Mouse (Mus musculus) embryonic facial prominence, embryonic 11.5 days (tissue): ENCODE measurements around the gene Zfp217. TPM values are rescaled to one million over a fixed set of nuclear protein-coding genes. Genes with fewer than 3 reads are reported as not detected.

Experiments
- ATAC-seq: fragments of 200-750 bp; cut with Nextera tagmentation; replicated peaks from 2 replicates; pipeline ENCODE4 v1.8.0; 2017; ENCODE audit warnings: low read depth; ENCODE audit not compliant: insufficient number of reproducible peaks, low FRiP score, low TSS enrichment
- DNase-seq: peaks from one replicate; pipeline ENCODE4 v3.0.0-alpha.2; 2015; ENCODE audit warnings: low spot score
- H3K27ac ChIP-seq: fragments of 300-500 bp; sonication (generic); replicated peaks from 2 replicates; pipeline ENCODE4 v1.5.1; 2014; ENCODE audit warnings: mild to moderate bottlenecking, low read depth, low read length, control low read depth
- H3K27me3 ChIP-seq: fragments of 300-500 bp; sonication (generic); 2 replicates; pipeline ENCODE4 v1.6.1; 2014; ENCODE audit warnings: mild to moderate bottlenecking, low read length, moderate library complexity, mixed read lengths; ENCODE audit not compliant: control insufficient read depth, insufficient read depth
- H3K36me3 ChIP-seq: fragments of 300-500 bp; sonication (generic); replicated peaks from 2 replicates; pipeline ENCODE4 v1.6.1; 2014; ENCODE audit warnings: low read depth, mild to moderate bottlenecking, low read length, moderate library complexity, mixed read lengths; ENCODE audit not compliant: control insufficient read depth, insufficient read depth
- H3K4me1 ChIP-seq: fragments of 300-500 bp; sonication (generic); 2 replicates; pipeline ENCODE4 v1.6.1; 2014; ENCODE audit warnings: low read length, mixed read lengths; ENCODE audit not compliant: control insufficient read depth, insufficient read depth
- H3K4me2 ChIP-seq: fragments of 300-500 bp; sonication (generic); 2 replicates; pipeline ENCODE4 v1.6.1; 2014; ENCODE audit warnings: low read depth, mild to moderate bottlenecking, control low read depth, low read length, moderate library complexity
- H3K4me3 ChIP-seq: fragments of 300-500 bp; sonication (generic); 2 replicates; pipeline ENCODE4 v1.5.1; 2014; ENCODE audit warnings: low read depth, low read length, control low read depth
- H3K9ac ChIP-seq: fragments of 300-500 bp; sonication (generic); replicated peaks from 2 replicates; pipeline ENCODE4 v1.6.1; 2014; ENCODE audit warnings: mild to moderate bottlenecking, control low read depth, low read length
- H3K9me3 ChIP-seq: fragments of 300-500 bp; sonication (generic); replicated peaks from 2 replicates; pipeline ENCODE4 v1.6.1; 2016; ENCODE audit warnings: mild to moderate bottlenecking, low read length, inconsistent platforms, mixed read lengths; ENCODE audit not compliant: control insufficient read depth
- WGBS: fragments of 180-500 bp; shearing (Covaris S2); extraction: QIAGEN DNeasy Blood & Tissue Kit; methylation state at CpG from one replicate; pipeline ENCODE4 v1.1.7; 2014; 5-methylcytosine and 5-hydroxymethylcytosine counted together
- polyA plus RNA-seq: library from polyadenylated mRNA; unstranded; fragments of >200 nt; fragmentation: Nextera tagmentation; extraction: Ambion mirVana; gene quantifications from 2 replicates; pipeline ENCODE4 v1.2.1, GENCODE M21; 2014

Gene Zfp217
- polyA plus RNA-seq, 1 experiment from 2014 or later, result 3.9 TPM

DNA sequence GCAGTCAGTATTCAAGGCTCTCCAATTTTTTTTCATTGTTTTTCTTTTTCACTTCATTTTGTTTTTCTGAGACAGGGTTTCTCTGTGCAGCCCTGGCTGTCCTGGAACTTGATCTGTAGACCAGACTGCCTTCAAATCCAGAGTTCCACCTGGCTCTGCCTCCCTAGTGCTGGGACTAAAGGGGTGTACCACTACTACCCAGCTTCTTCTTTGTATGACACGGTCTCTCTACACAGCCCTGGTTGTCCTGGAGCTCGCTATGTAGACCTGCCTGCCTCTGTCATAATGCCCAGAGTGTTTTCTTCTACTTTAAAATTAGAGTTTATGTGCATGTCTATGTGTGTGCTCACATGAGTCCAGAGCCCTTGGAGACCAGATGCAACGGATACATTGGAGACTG, 27.3 kb upstream of the Zfp217 start:
- Histone ChIP-seq H3K4me1 (0 out of 2 replicates have a peak, but pooled peaks cover 2% of the 10 kb centered on the region), H3K27me3 (no peaks in the 10 kb centered on the region), H3K27ac (no peak overlapping the region), H3K9ac (no peak overlapping the region), H3K36me3 (no peaks in the 10 kb centered on the region), H3K4me3 (no peak overlapping the region), H3K4me2 (no peak overlapping the region), H3K9me3 (no peaks in the 10 kb centered on the region)
- DNase-seq (no peak), ATAC-seq (no peak)
- 72% methylated on average over 3 of the region's 3 CpGs for WGBS

DNA sequence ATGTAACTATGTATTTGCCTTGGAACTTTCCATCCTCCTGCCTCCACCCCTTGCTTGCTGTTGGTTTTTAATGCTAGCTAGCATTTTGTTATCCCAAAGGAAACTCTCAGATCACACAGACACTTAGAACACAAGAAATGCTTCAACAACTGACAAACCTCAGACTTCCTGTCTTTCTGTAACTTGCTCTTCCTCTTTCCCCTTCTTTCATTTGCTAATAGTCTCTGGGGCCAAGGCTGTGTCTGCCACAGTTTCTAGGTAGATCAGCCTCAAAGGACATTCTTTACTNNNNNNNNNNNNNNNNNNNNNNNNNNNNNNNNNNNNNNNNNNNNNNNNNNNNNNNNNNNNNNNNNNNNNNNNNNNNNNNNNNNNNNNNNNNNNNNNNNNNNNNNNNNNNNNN, 21.2 kb upstream of the Zfp217 start:
- H3K4me1 ChIP-seq, result no peaks in the 10 kb centered on the region
- ATAC-seq, result no peak
- no peak overlapping the region for H3K4me3 ChIP-seq
- H3K27me3 ChIP-seq, result no peaks in the 10 kb centered on the region
- H3K27ac ChIP-seq, result no peak overlapping the region
- no peak for DNase-seq
- H3K9me3 ChIP-seq, result no peaks in the 10 kb centered on the region
- H3K9ac ChIP-seq, result no peak overlapping the region
- H3K36me3 ChIP-seq, result no peaks in the 10 kb centered on the region
- no peak overlapping the region for H3K4me2 ChIP-seq

DNA sequence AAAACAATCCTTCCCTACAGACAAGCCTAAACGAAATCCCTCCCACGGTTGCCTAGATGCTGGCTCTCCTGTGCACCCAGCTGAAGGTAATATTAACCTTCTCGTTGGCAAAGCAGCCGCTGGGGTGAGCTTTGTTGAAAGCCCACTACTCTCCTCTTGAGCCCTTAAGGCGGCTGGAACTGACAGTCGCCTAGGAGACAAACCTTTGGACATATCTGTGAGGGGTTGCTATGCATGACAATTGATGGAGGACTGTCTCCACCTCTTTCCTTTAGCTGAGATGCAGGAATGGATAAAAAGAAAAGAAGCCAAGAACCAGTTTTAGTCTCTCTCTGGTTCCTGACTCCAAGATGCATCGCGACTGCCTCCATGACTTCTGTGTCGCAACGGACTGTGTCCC, 17.7 kb upstream of the Zfp217 start:
- no peaks in the 10 kb centered on the region for H3K27me3 ChIP-seq
- H3K9me3 ChIP-seq, result no peaks in the 10 kb centered on the region
- H3K9ac ChIP-seq, result no peak overlapping the region
- no peak overlapping the region for H3K27ac ChIP-seq
- no peak overlapping the region for H3K4me2 ChIP-seq
- WGBS, result 75% methylated on average over 10 of the region's 10 CpGs
- DNase-seq (no peak), ATAC-seq (no peak)
- H3K36me3 ChIP-seq, result no peaks in the 10 kb centered on the region
- H3K4me1 ChIP-seq, result no peaks in the 10 kb centered on the region
- H3K4me3 ChIP-seq, result no peak overlapping the region

DNA sequence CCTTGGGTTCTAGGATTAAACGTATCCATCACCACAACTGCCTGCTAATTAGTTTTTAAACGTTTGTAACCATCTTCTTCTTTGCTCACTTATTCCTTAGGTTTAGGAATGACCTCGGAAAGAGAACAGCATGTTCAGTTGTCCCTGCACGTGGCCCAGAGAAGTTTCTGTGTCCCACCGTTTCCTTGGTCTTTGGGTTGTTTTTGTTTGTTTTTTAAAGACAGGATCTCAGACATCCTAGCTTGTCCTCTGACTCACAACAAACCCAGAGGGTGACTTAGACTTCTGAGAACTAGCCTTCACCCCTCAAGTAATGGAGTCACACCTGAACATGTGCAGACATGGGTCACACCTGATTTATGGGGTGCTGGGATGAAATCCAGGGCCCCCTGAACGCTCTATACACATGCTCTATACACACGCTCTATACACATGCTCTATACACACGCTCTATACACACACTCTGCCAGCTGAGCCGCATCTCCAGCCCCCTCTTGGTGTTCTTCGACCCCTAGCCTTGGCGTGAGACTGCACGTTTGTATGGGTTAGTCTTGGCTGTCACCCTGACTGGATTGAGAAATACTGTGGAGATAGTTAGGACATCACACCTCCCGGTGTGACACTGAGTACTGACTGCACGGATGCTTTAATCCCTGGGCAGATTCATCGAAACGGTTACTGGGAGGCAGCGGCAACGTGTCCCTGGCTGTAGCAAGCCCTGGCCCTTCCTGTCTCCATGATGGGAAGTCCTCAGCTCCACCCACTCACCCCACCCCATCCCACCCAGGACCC, 16.0 kb upstream of the Zfp217 start:
- Histone ChIP-seq H3K36me3 (no peaks in the 10 kb centered on the region), H3K4me3 (no peak overlapping the region), H3K4me1 (no peaks in the 10 kb centered on the region), H3K27ac (no peak overlapping the region), H3K4me2 (no peak overlapping the region), H3K27me3 (no peaks in the 10 kb centered on the region), H3K9ac (no peak overlapping the region), H3K9me3 (no peaks in the 10 kb centered on the region)
- DNase-seq, result no peak
- ATAC-seq, result no peak
- WGBS, result 84% methylated on average over 18 of the region's 18 CpGs

DNA sequence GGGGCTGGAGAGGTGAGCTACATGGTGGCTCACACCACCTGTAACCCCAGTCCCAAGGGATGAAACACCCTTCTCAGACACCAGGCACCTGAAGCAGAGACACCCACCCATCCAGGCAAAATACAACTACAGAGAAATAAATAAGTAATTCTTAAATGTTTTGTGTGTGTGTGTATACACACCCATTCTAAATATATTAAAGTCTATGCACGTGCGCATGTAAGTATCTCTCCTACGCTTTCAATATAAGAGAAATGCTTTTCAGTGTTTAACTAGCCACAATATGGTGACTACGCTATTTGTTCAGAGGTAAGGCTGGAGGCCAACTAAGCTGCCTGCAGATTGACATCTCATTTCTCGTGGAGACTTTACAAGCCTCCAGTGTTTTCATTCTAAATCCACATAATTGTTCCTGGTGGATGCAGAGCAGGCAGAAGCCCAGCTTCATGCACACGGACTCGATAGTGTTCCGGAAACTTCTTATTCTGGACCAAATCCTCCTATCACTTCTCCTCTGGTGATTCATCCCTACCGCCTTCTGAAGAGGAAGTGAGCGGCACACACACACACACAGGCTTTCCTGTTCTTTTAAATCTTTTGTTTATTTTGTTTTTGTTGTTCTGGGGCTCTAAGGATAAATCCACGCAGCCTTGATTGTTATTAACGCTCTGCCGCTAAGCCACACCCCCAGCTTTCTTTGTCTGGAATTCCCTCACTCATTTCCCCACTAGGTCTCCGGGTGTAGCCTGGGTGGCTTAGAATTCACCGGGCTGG, 12.1 kb upstream of the Zfp217 start:
- H3K27ac ChIP-seq, result no peak overlapping the region
- H3K36me3 ChIP-seq, result no peaks in the 10 kb centered on the region
- no peaks in the 10 kb centered on the region for H3K4me1 ChIP-seq
- H3K9me3 ChIP-seq, result no peaks in the 10 kb centered on the region
- H3K9ac ChIP-seq, result no peak overlapping the region
- no peaks in the 10 kb centered on the region for H3K27me3 ChIP-seq
- WGBS, result 56% methylated on average over 15 of the region's 15 CpGs
- ATAC-seq (no peak), DNase-seq (no peak)
- no peak overlapping the region for H3K4me2 ChIP-seq
- H3K4me3 ChIP-seq, result no peak overlapping the region

DNA sequence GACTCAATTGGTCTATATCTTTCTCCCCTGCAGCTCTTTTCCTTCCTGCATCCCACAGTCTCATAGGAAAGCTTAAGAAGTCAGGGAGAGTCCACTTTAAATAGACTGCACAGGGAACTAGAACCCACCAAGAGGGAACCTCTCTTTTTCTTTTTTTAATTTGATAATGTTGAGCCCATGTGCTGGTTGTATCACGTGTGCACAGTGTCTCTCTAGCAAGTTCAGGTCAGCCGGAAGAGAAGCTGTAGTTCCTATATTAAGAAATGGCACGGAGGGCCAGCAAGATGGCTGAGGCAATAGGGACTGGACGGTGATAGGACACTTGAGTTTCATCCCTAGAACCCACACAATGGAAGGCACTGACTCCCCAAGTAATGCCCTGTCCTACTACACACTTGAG, 11.1 kb upstream of the Zfp217 start:
- Histone ChIP-seq H3K27ac (no peak overlapping the region), H3K4me2 (no peak overlapping the region), H3K4me1 (no peaks in the 10 kb centered on the region), H3K9ac (no peak overlapping the region), H3K36me3 (no peaks in the 10 kb centered on the region), H3K4me3 (no peak overlapping the region), H3K27me3 (no peaks in the 10 kb centered on the region), H3K9me3 (no peaks in the 10 kb centered on the region)
- DNase-seq (no peak), ATAC-seq (no peak)
- WGBS, result 83% methylated on average over 4 of the region's 4 CpGs

DNA sequence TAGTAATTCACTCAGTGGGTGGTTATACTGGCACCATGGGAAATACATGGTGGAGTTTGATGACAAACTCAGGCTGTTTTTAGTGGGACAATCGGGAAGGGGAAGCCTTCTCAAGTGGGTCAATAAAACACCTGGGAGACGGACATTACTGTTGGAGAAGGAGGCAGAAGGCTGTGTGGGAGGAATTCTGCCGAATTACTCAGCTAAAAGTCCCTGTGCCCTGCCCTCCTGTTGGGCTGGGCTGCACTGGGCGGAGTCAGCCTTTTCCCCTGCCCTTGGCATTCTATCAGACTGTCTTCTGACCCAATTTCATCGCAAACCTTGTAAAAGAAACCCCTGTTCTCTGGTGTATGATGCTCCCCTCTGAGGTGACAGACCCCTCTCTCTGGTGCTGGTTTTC, 10.3 kb upstream of the Zfp217 start:
- ATAC-seq, result no peak
- Histone ChIP-seq H3K36me3 (no peaks in the 10 kb centered on the region), H3K27ac (no peak overlapping the region), H3K4me3 (no peak overlapping the region), H3K27me3 (no peaks in the 10 kb centered on the region), H3K9ac (no peak overlapping the region), H3K4me2 (no peak overlapping the region), H3K4me1 (no peaks in the 10 kb centered on the region), H3K9me3 (no peaks in the 10 kb centered on the region)
- no peak for DNase-seq
- 40% methylated on average over 5 of the region's 5 CpGs for WGBS
